Mouse (Mus musculus): ENCODE results near the gene Plppr2. TPM values are rescaled to one million over a fixed set of nuclear protein-coding genes. Genes with fewer than 3 reads are reported as not detected.

Gene Plppr2
- polyA plus RNA-seq, 1 experiment from 2014 or later = 0.36 TPM

DNA sequence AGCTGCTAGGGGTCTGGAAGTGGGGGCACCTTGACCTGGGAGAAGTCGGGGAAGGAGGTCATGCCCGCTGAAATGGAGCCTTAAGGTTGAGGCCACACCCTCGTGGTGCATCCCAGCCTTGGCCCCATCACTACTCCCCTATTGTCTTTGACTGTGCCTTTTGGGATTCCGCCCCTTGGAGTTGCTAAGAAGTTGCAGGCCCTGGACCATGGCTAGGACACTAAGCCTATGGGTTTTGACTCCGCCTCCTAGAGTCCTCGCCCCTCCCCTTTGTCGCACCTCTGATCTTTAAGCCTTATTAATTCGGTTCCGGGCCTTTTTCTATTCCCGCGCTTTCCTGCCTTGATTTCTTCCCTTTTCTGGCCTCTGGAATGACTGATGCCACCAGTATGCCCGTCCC is 6.8 kb downstream of the Plppr2 start:
- H3K27ac ChIP-seq = no peak overlapping the region
- H3K36me3 ChIP-seq (ENCODE audit: inconsistent target) = no peaks in the 10 kb centered on the region
- WGBS (ENCODE audit: missing documents) = 84% methylated on average over 12 of the region's 12 CpGs
- H3K79me2 ChIP-seq (ENCODE audit: inconsistent target) = no peaks in the 10 kb centered on the region
- H3K4me3 ChIP-seq (ENCODE audit: inconsistent target) = no peak overlapping the region

DNA sequence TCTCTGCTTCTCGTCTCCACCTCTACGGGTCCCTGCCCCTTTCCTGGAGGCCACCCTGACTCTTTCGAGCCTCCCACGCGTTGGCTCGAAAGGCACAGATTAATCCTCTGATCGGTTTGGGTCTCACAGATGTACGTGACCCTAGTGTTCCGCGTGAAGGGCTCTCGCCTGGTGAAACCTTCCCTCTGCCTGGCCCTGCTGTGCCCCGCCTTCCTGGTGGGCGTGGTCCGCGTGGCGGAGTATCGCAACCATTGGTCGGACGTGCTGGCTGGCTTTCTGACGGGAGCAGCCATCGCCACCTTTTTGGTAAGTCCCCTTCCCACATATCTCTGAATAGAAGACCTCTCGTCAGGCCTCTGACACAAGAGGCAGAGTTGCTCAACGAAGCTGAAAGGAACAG is 7.4 kb downstream of the Plppr2 start:
- H3K79me2 ChIP-seq (ENCODE audit: inconsistent target) = no peaks in the 10 kb centered on the region
- no peak overlapping the region for H3K27ac ChIP-seq
- no peak overlapping the region for H3K4me3 ChIP-seq (ENCODE audit: inconsistent target)
- 76% methylated on average over 23 of the region's 23 CpGs for WGBS (ENCODE audit: missing documents)
- H3K36me3 ChIP-seq (ENCODE audit: inconsistent target) = no peaks in the 10 kb centered on the region

DNA sequence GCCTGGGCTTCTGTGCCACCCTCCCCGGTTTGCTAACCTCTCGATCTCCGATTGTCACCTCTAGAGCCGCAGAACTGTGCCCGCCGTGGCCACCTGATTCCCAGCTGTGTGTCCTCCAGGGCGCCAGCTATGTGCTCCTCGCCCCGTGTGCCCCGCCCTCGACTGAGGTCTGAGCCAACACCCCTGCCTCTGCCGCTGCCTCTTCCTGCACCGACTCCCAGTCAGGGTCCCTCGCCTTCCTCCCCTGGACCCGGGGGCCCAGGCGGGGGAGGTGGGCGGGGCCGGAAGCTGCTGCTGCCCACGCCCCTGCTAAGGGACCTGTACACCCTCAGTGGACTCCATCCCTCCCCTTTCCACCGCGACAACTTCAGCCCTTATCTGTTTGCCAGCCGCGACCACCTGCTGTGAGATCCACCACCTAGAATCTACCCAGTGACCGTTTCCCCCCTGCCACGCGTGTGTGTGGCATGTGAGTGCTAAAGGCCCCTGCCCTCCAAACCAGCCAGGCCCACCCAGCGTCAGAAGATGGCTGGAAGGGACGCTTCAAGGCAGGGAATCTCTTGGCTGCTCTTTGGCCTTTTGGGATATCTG is 10.8 kb downstream of the Plppr2 start:
- WGBS (ENCODE audit: missing documents) = 4% methylated on average over 25 of the region's 28 CpGs
- no peaks in the 10 kb centered on the region for H3K79me2 ChIP-seq (ENCODE audit: inconsistent target)
- H3K36me3 ChIP-seq (ENCODE audit: inconsistent target) = no peaks in the 10 kb centered on the region
- H3K4me3 ChIP-seq (ENCODE audit: inconsistent target) = no peak overlapping the region
- H3K27ac ChIP-seq = no peak overlapping the region

DNA sequence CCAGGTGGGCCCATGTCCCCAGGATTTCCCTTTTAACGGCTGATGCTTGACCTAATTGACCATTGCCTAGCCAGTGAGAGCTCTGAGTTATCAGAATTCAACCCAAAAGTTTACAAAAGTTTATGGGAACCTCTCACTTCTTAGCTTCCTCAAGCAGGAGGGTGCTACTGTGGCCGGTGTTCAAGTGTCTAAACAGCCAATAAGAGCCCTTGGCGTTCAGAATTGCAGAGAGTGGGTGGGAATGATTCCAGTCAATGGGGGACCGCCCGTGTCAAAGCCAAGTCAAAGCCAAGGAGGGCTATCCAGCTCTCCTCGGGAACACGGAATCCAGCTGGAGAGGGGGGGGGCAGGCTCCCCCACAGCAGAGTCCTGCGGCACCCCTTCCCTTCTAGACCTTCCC is 11.3 kb downstream of the Plppr2 start:
- WGBS (ENCODE audit: missing documents) = 49% methylated on average over 8 of the region's 8 CpGs
- H3K36me3 ChIP-seq (ENCODE audit: inconsistent target) = no peaks in the 10 kb centered on the region

DNA sequence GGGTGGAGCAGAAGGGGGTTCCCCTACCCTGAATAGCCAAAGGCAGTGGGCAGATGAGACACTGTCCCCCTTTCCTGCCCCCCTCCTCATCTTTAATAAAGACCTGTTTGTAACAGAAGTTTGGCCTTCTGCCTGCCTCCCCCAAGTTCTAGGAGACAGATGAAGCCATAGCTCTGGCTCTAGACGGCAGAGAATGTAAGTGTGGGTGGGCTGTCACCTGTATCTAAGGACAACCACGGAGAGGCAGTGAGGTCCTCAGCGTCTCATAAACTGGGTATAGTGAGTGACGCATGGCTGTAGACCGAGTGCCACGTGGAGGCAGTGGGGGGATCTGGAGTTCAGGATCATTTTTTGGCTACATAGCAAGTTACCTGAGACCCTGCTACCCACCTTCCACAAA is 12.0 kb downstream of the Plppr2 start:
- Histone ChIP-seq H3K79me2 (ENCODE audit: inconsistent target) (no peaks in the 10 kb centered on the region), H3K27ac (no peak overlapping the region), H3K4me3 (ENCODE audit: inconsistent target) (no peak overlapping the region), H3K36me3 (ENCODE audit: inconsistent target) (no peaks in the 10 kb centered on the region)
- WGBS (ENCODE audit: missing documents) = 73% methylated on average over 6 of the region's 6 CpGs

More for the DNA sequence above, 11.3 kb downstream of the Plppr2 start:
- H3K79me2 ChIP-seq (ENCODE audit: inconsistent target) = no peaks in the 10 kb centered on the region
- H3K4me3 ChIP-seq (ENCODE audit: inconsistent target) = no peak overlapping the region
- no peak overlapping the region for H3K27ac ChIP-seq

DNA sequence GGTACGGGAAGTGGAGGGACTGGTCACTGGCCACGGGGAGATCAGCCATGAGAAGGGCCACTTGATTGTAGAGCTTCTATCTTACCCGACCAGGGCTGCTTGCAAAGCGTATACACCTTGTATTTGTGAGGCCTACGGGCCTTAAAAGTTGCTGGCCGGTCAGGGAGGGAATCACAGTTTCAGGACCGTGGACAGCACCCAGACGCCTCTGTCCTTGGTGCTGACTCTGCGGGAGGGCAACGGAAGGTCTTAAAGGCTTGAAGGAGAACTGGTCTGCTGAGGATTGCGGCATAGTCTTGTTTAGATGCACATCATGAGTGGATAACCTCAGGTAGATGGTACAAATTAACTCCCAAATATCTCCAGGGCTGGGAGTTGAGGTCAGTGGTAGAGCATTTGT is 13.5 kb downstream of the Plppr2 start:
- H3K36me3 ChIP-seq (ENCODE audit: inconsistent target) = no peaks in the 10 kb centered on the region
- no peak overlapping the region for H3K27ac ChIP-seq
- H3K79me2 ChIP-seq (ENCODE audit: inconsistent target) = no peaks in the 10 kb centered on the region
- no peak overlapping the region for H3K4me3 ChIP-seq (ENCODE audit: inconsistent target)
- WGBS (ENCODE audit: missing documents) = 17% methylated on average over 11 of the region's 11 CpGs

DNA sequence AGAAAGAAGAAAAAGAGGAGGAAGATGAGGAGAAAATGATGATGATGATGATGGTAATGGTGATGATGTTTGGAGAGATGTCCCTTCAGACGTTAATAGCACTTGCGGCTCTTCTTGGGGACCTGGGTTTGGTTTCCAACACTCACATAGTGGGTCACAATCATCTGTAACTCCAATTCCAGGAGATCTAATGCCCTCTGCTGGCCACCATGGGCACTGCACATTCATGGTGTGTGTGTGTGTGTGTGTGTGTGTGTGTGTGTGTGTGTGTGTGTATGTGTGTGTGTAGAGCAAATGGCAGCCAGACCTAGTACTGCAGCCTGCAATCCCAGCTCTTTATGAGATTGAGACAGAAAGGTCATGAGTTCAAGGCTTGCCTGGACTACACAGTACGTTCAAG is 15.1 kb downstream of the Plppr2 start:
- Histone ChIP-seq H3K79me2 (ENCODE audit: inconsistent target) (no peaks in the 10 kb centered on the region), H3K36me3 (ENCODE audit: inconsistent target) (no peaks in the 10 kb centered on the region), H3K27ac (no peak overlapping the region), H3K4me3 (ENCODE audit: inconsistent target) (no peak overlapping the region)
- WGBS (ENCODE audit: missing documents) = 78% methylated on average over 3 of the region's 3 CpGs

DNA sequence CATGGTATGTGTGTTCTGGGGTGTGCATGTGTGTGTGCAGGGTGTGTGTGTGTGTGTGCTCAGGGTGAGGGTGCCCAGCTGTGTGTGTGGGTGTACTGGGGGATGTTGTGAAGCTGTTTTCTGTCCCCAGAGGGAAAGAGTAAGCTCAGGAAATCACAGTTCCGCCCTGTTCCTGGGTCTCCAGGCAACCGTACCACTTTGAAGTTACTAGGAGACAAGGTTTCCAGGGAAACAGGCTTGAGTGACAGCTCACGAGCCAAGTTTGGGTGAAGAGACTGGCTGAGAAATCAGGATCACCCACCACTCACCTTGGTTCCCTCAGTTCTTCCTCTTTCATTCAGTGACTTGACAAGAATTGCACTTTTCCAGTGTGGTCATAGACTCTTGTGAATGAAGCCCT is 16.8 kb downstream of the Plppr2 start:
- Histone ChIP-seq H3K4me3 (ENCODE audit: inconsistent target) (no peak overlapping the region), H3K36me3 (ENCODE audit: inconsistent target) (no peaks in the 10 kb centered on the region), H3K27ac (no peak overlapping the region), H3K79me2 (ENCODE audit: inconsistent target) (no peaks in the 10 kb centered on the region)
- WGBS (ENCODE audit: missing documents) = 9% methylated on average over 3 of the region's 3 CpGs

DNA sequence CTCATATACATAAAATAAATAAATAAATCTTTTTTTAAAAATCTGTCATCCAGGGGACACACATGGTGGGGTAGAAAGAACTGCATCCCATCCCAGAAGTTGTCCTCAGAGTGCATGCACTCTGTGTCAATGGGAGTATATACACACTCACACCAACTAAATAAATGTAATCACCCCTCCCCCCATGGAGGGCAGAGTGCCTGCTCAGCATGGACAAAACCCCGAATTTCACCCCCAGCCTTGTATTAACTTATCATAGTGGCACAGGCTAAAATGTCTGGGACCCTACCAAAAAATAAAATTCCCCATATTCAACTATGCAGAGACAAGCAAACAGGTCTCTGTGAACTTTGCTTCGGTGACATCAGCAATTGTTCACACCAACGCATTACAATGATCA is 17.8 kb downstream of the Plppr2 start:
- Histone ChIP-seq H3K36me3 (ENCODE audit: inconsistent target) (no peaks in the 10 kb centered on the region), H3K27ac (no peak overlapping the region), H3K4me3 (ENCODE audit: inconsistent target) (no peak overlapping the region), H3K79me2 (ENCODE audit: inconsistent target) (no peaks in the 10 kb centered on the region)
- WGBS (ENCODE audit: missing documents) = 70% methylated on average over 3 of the region's 3 CpGs

DNA sequence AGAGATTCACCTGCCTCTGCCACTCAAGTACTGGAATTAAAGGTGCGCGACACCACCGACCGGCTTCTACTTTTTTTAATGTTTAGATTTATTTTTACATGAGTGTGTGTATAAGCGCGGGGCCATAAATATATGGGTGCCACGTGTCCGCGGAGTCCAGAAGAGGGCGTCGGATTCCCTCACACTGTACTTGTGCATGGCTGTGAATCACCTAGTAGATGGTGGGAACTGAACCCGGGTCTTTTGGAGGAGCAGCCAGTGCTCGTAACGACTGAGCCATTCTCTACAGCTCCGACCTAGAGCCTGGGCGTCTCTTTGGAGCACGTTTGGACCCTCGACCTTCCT is 18.4 kb downstream of the Plppr2 start:
- H3K36me3 ChIP-seq (ENCODE audit: inconsistent target) = no peaks in the 10 kb centered on the region
- WGBS (ENCODE audit: missing documents) = 0% methylated on average over 18 of the region's 18 CpGs
- no peaks in the 10 kb centered on the region for H3K79me2 ChIP-seq (ENCODE audit: inconsistent target)
- H3K27ac ChIP-seq = peak overlapping the region; percentile 55
- H3K4me3 ChIP-seq (ENCODE audit: inconsistent target) = peak overlapping the region; percentile 43

DNA sequence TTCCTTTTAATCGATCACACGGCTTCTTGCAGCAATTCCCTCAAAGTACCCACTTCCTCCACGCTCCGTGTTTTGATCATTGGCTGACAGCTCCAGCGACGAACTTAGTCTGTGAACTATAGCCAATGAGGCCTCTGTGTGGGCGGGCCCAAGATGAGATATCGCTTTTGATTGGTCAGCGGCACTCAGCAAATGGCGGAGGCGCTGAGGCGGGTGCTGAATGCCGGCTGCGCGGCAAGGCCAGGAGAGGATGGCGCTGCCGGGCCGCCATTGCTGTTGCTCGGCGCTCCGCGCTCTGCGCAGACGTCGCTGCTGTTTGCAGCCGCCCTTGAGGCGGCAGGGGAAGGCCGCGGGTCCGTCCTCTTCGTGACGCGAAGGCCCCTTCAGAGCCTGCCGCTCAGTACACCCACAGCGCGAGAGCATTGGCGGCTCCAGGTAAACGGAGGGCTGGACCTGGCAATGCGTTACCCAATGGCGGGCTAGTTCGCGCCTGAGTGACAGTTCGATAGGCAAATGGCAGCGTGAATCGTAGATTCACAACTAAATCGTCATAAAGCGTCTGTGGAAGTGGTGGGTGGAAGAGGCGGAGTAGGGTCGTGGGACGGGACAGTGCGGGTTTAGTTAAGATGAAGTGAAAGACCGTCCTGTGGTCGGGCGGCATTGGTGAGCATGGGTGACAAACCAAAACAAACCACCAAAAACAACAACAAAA is 18.9 kb downstream of the Plppr2 start, which contains the start of gene Swsap1:
Gene Swsap1, plus strand, starts transcription at position 186 of the 712 bp plus-strand sequence.
- Histone ChIP-seq H3K4me3 (ENCODE audit: inconsistent target) (peak within 1 kb of the TSS; percentile 58), H3K27ac (peak within 1 kb of the TSS; percentile 55), H3K36me3 (ENCODE audit: inconsistent target) (no peaks in the 10 kb centered on the region), H3K79me2 (ENCODE audit: inconsistent target) (no peaks in the 10 kb centered on the region)
- WGBS (ENCODE audit: missing documents) = under 1% methylated on average over 50 of the region's 54 CpGs

DNA sequence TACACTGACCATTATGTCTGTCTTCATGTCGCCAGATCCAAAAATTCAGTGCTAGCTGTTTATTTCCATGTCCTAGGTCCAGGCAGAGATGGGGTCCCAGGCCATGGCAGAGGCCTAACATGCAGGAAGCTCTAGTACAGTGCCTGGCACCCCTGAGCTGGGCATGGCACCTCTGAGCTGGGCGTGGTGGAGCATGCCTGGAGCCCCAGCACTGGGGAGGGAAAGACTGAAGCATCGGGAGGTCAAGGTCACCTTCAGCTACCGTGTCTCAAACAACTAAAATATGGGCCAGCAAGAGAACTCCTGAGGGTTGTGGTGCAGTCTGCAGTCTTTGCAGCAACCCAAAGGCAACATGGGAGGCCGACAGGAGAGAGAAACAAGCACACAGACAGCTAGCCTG is 21.5 kb downstream of the Plppr2 start:
- 97% methylated on average over 5 of the region's 5 CpGs for WGBS (ENCODE audit: missing documents)
- no peaks in the 10 kb centered on the region for H3K36me3 ChIP-seq (ENCODE audit: inconsistent target)
- no peak overlapping the region for H3K27ac ChIP-seq
- H3K4me3 ChIP-seq (ENCODE audit: inconsistent target) = no peak overlapping the region
- no peaks in the 10 kb centered on the region for H3K79me2 ChIP-seq (ENCODE audit: inconsistent target)

DNA sequence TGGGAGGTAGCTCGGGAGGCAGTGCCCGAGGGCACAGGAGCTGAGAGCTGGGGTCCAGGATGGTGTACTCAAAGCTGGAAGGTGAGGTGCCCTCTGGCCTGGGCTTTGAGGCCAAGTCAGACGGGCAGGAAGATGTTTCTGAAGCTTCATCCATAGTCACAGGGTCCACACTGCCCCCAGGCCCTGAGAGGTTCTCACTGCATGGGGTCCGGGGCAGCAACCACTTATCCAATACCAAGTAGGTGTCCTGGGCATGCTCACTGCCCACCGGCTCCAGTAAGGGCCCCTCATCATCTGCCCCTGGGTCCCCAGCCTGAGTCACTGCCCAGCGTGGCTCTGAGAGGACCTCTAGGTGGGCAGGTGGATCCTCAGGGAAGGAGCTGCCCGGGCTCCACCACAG is 22.4 kb downstream of the Plppr2 start:
- 94% methylated on average over 7 of the region's 7 CpGs for WGBS (ENCODE audit: missing documents)
- Histone ChIP-seq H3K79me2 (ENCODE audit: inconsistent target) (no peaks in the 10 kb centered on the region), H3K27ac (no peak overlapping the region), H3K36me3 (ENCODE audit: inconsistent target) (no peaks in the 10 kb centered on the region), H3K4me3 (ENCODE audit: inconsistent target) (no peak overlapping the region)

DNA sequence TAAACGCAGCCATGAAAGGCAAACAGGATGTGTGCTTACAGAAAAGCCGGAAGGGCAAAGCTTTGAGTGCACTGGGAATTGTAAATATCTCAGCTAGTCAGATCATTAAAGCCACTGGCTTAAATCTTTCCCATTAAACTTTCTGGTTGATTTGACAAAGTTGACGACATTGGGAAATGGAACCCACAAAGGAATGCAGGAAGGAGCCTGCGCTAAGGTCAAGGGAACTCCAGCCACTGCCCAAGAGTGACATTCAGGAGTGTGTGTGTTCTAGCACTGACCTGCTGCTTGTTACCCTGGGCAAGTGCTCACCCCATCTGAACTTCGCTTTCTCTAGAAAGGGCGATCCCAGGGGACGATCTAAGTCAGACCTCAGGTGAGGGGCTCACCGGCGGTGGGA is 23.3 kb downstream of the Plppr2 start:
- H3K36me3 ChIP-seq (ENCODE audit: inconsistent target) = no peaks in the 10 kb centered on the region
- no peaks in the 10 kb centered on the region for H3K79me2 ChIP-seq (ENCODE audit: inconsistent target)
- WGBS (ENCODE audit: missing documents) = 90% methylated on average over 9 of the region's 9 CpGs
- H3K4me3 ChIP-seq (ENCODE audit: inconsistent target) = no peak overlapping the region
- H3K27ac ChIP-seq = no peak overlapping the region

DNA sequence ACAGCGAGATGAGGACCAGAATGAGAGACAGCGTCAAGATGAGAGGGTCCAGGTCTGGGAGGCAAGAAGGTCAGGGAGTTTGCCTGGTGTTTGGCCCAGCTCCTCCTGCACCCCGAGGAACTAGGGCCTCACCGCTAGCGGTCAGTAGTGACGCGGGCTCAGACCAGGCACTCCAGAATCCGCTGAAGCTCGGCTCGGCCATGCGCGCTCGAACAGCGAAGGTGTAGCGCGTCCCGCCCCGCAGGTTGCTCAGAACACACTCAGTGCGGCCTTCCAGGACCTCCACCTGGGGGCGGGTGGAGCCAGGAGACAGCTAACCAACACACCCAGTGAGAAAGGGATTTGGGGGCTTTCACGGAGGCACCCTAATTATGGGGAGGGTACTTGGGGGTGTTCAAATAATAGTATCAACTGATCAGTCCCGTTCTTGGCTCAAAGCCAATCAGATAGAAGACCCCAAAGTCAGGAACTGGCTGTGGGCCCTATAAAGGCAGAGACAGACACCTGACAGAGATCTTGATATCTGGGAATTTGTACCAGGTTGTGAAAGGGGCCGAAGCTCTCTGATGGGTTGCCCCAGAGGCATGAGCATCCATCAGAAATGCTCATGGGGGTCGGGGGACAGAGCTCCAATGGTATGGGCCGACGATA is 23.9 kb downstream of the Plppr2 start:
- 88% methylated on average over 26 of the region's 26 CpGs for WGBS (ENCODE audit: missing documents)

More for the DNA sequence above, 23.9 kb downstream of the Plppr2 start:
- no peak overlapping the region for H3K27ac ChIP-seq
- H3K36me3 ChIP-seq (ENCODE audit: inconsistent target) = no peaks in the 10 kb centered on the region
- no peak overlapping the region for H3K4me3 ChIP-seq (ENCODE audit: inconsistent target)
- H3K79me2 ChIP-seq (ENCODE audit: inconsistent target) = no peaks in the 10 kb centered on the region
